Mouse (Mus musculus) heart, embryonic 16.5 days (tissue): ENCODE data around the gene Grid2. TPM values are rescaled to one million over a fixed set of nuclear protein-coding genes. Genes with fewer than 3 reads are reported as not detected.

Experiments used
- ATAC-seq: fragments of 200-750 bp; cut with Nextera tagmentation; replicated peaks from 2 replicates; pipeline ENCODE4 v1.8.0; 2017; ENCODE audit warnings: moderate number of reproducible peaks; ENCODE audit not compliant: insufficient read depth, low FRiP score; ENCODE audit errors: extremely low read depth
- H3K27ac ChIP-seq: fragments of 300-500 bp; sonication (generic); 2 replicates; pipeline ENCODE4 v1.5.1; 2014; ENCODE audit warnings: mild to moderate bottlenecking, low read length, control low read depth, moderate library complexity
- H3K27me3 ChIP-seq: fragments of 300-500 bp; sonication (generic); 2 replicates; pipeline ENCODE4 v1.6.1; 2014; ENCODE audit warnings: low read length, mixed read lengths; ENCODE audit not compliant: control insufficient read depth, insufficient read depth
- H3K36me3 ChIP-seq: fragments of 300-500 bp; sonication (generic); 2 replicates; pipeline ENCODE4 v1.6.1; 2014; ENCODE audit not compliant: control insufficient read depth, insufficient read depth
- H3K4me1 ChIP-seq: fragments of 300-500 bp; sonication (generic); 2 replicates; pipeline ENCODE4 v1.6.1; 2014; ENCODE audit warnings: low read length, mixed read lengths; ENCODE audit not compliant: control insufficient read depth, insufficient read depth
- H3K4me2 ChIP-seq: fragments of 300-500 bp; sonication (generic); 2 replicates; pipeline ENCODE4 v1.6.1; 2014; ENCODE audit warnings: low read depth, mild to moderate bottlenecking, control low read depth, low read length
- H3K4me3 ChIP-seq: fragments of 300-500 bp; sonication (generic); 2 replicates; pipeline ENCODE4 v1.5.1; 2014; ENCODE audit warnings: mild to moderate bottlenecking, control low read depth, low read length
- H3K9ac ChIP-seq: fragments of 300-500 bp; sonication (generic); 2 replicates; pipeline ENCODE4 v1.6.1; 2014; ENCODE audit warnings: low read length, control low read depth
- H3K9me3 ChIP-seq: fragments of 300-500 bp; sonication (generic); replicated peaks from 2 replicates; pipeline ENCODE4 v1.6.1; 2016; ENCODE audit warnings: low read length; ENCODE audit not compliant: control insufficient read depth
- WGBS: fragments of 180-500 bp; shearing (Covaris S2); extraction: QIAGEN DNeasy Blood & Tissue Kit; methylation state at CpG from one replicate; pipeline ENCODE4 v1.1.7; 2014; 5-methylcytosine and 5-hydroxymethylcytosine counted together
- polyA plus RNA-seq: library from polyadenylated mRNA; unstranded; fragments of >200 nt; fragmentation: Nextera tagmentation; extraction: Ambion mirVana; gene quantifications from 2 replicates; pipeline ENCODE4 v1.2.1, GENCODE M21; 2015

Gene Grid2
- polyA plus RNA-seq, 1 experiment from 2014 or later = 0.55 TPM

- no peaks in the 10 kb centered on the region for H3K9me3 ChIP-seq
- no peak overlapping the region for H3K4me2 ChIP-seq
- ATAC-seq = no peak
- H3K27me3 ChIP-seq = no peaks in the 10 kb centered on the region
- H3K27ac ChIP-seq = no peak overlapping the region
- WGBS = 83% methylated on average over 2 of the region's 2 CpGs
- H3K36me3 ChIP-seq = no peaks in the 10 kb centered on the region
- H3K4me1 ChIP-seq = no peaks in the 10 kb centered on the region
- H3K9ac ChIP-seq = no peak overlapping the region
- no peak overlapping the region for H3K4me3 ChIP-seq
Measured at GRCm38 (mm10) chr6:63762535-63762934, 506.9 kb downstream of the Grid2 start.

- H3K9me3 ChIP-seq = no peaks in the 10 kb centered on the region
- no peaks in the 10 kb centered on the region for H3K36me3 ChIP-seq
- H3K4me3 ChIP-seq = no peak overlapping the region
- H3K9ac ChIP-seq = no peak overlapping the region
- no peaks in the 10 kb centered on the region for H3K27me3 ChIP-seq
- ATAC-seq = no peak
- no peaks in the 10 kb centered on the region for H3K4me1 ChIP-seq
- no peak overlapping the region for H3K4me2 ChIP-seq
- no peak overlapping the region for H3K27ac ChIP-seq
Measured at GRCm38 (mm10) chr6:63794679-63795078, 539.0 kb downstream of the Grid2 start.

- H3K4me3 ChIP-seq = no peak overlapping the region
- H3K9ac ChIP-seq = no peak overlapping the region
- no peaks in the 10 kb centered on the region for H3K27me3 ChIP-seq
- WGBS = 85% methylated on average over 5 of the region's 5 CpGs
- no peak overlapping the region for H3K4me2 ChIP-seq
- H3K9me3 ChIP-seq = no peaks in the 10 kb centered on the region
- no peak for ATAC-seq
- no peak overlapping the region for H3K27ac ChIP-seq
- no peaks in the 10 kb centered on the region for H3K4me1 ChIP-seq
- no peaks in the 10 kb centered on the region for H3K36me3 ChIP-seq
Measured at GRCm38 (mm10) chr6:63820236-63820635, 564.6 kb downstream of the Grid2 start.

GRCm38 (mm10) chr6:63862628-63863027 is 607.0 kb downstream of the Grid2 start:
- Histone ChIP-seq H3K4me2 (no peak overlapping the region), H3K27ac (no peak overlapping the region), H3K36me3 (no peaks in the 10 kb centered on the region), H3K4me3 (no peak overlapping the region), H3K9me3 (no peaks in the 10 kb centered on the region), H3K27me3 (no peaks in the 10 kb centered on the region), H3K4me1 (no peaks in the 10 kb centered on the region), H3K9ac (no peak overlapping the region)
- WGBS = 45% methylated on average over 2 of the region's 2 CpGs
- no peak for ATAC-seq

GRCm38 (mm10) chr6:63877088-63877764 is 621.5 kb downstream of the Grid2 start:
- ATAC-seq = no peak
- H3K9me3 ChIP-seq = no peaks in the 10 kb centered on the region
- H3K27ac ChIP-seq = no peak overlapping the region
- H3K4me1 ChIP-seq = no peaks in the 10 kb centered on the region
- 66% methylated on average over 3 of the region's 3 CpGs for WGBS
- no peaks in the 10 kb centered on the region for H3K36me3 ChIP-seq
- no peak overlapping the region for H3K4me2 ChIP-seq
- no peak overlapping the region for H3K9ac ChIP-seq
- no peaks in the 10 kb centered on the region for H3K27me3 ChIP-seq
- H3K4me3 ChIP-seq = no peak overlapping the region

GRCm38 (mm10) chr6:63877765-63878345 is 622.2 kb downstream of the Grid2 start:
- H3K27ac ChIP-seq = no peak overlapping the region
- 70% methylated on average over 6 of the region's 6 CpGs for WGBS
- no peak overlapping the region for H3K9ac ChIP-seq
- H3K4me2 ChIP-seq = no peak overlapping the region
- no peak overlapping the region for H3K4me3 ChIP-seq
- no peak for ATAC-seq
- no peaks in the 10 kb centered on the region for H3K9me3 ChIP-seq
- H3K36me3 ChIP-seq = no peaks in the 10 kb centered on the region
- no peaks in the 10 kb centered on the region for H3K27me3 ChIP-seq
- H3K4me1 ChIP-seq = no peaks in the 10 kb centered on the region

GRCm38 (mm10) chr6:63894714-63895113 is 639.0 kb downstream of the Grid2 start:
- no peak for ATAC-seq
- no peak overlapping the region for H3K27ac ChIP-seq
- no peaks in the 10 kb centered on the region for H3K4me1 ChIP-seq
- H3K27me3 ChIP-seq = no peaks in the 10 kb centered on the region
- 41% methylated on average over 3 of the region's 3 CpGs for WGBS
- H3K9me3 ChIP-seq = no peaks in the 10 kb centered on the region
- no peaks in the 10 kb centered on the region for H3K36me3 ChIP-seq
- H3K4me2 ChIP-seq = no peak overlapping the region
- no peak overlapping the region for H3K4me3 ChIP-seq
- H3K9ac ChIP-seq = no peak overlapping the region

- ATAC-seq = no peak
- WGBS = 86% methylated on average over 2 of the region's 2 CpGs
- no peaks in the 10 kb centered on the region for H3K36me3 ChIP-seq
Measured at GRCm38 (mm10) chr6:63898171-63898570, 642.5 kb downstream of the Grid2 start.

GRCm38 (mm10) chr6:63917035-63917570 is 661.4 kb downstream of the Grid2 start:
- no peak for ATAC-seq
- 67% methylated on average over 6 of the region's 6 CpGs for WGBS

More at GRCm38 (mm10) chr6:63898171-63898570, 642.5 kb downstream of the Grid2 start:
- Histone ChIP-seq H3K27me3 (no peaks in the 10 kb centered on the region), H3K9me3 (no peaks in the 10 kb centered on the region), H3K4me2 (no peak overlapping the region), H3K4me1 (no peaks in the 10 kb centered on the region), H3K4me3 (no peak overlapping the region), H3K27ac (no peak overlapping the region), H3K9ac (no peak overlapping the region)

More at GRCm38 (mm10) chr6:63917035-63917570, 661.4 kb downstream of the Grid2 start:
- Histone ChIP-seq H3K27ac (no peak overlapping the region), H3K27me3 (no peaks in the 10 kb centered on the region), H3K9ac (no peak overlapping the region), H3K4me3 (no peak overlapping the region), H3K4me2 (no peak overlapping the region), H3K9me3 (no peaks in the 10 kb centered on the region), H3K4me1 (no peaks in the 10 kb centered on the region), H3K36me3 (no peaks in the 10 kb centered on the region)
